Mouse (Mus musculus) CH12.LX (cell line): ENCODE data around the gene Gm4131.

Experiments used
- CTCF ChIP-seq, 2 experiments: IDR thresholded peaks in 1 of 2; conservative IDR thresholded peaks in 1 of 2; 2 replicates each; pipeline ENCODE4 v1.5.1; 2011 to 2012; ENCODE audit warnings: low read depth in 2 of 2, low read length in 2 of 2, improper control_type of control experiment in 1 of 2, inconsistent platforms in 1 of 2, mild to moderate bottlenecking in 1 of 2, moderate library complexity in 1 of 2
- ELF1 ChIP-seq: IDR thresholded peaks from 2 replicates; pipeline ENCODE4 v1.6.1; 2014; ENCODE audit warnings: low read depth, mild to moderate bottlenecking, inconsistent platforms, low read length, improper control_type of control experiment
- POLR2A ChIP-seq: IDR thresholded peaks from 2 replicates; pipeline ENCODE4 v1.6.1; 2011; ENCODE audit warnings: low read depth, mild to moderate bottlenecking, improper control_type of control experiment, low read length

- no peak for TF ChIP-seq POLR2A
- no peak for TF ChIP-seq ELF1
- no peak for TF ChIP-seq CTCF (conservative IDR thresholded peaks at IDR 0.05 in 1 of 2, IDR thresholded peaks at IDR 0.05 in 1 of 2; ENCODE audit: low read depth in 2 of 2, low read length in 2 of 2)
Measured at GRCm38 (mm10) chr14:62447214-62447548, 119.5 kb downstream of the Gm4131 start.
